Mouse (Mus musculus): Measurements from ENCODE around the gene Colgalt1. TPM values are rescaled to one million over a fixed set of nuclear protein-coding genes. Genes with fewer than 3 reads are reported as not detected.

The Colgalt1 gene
- 26.0 TPM for polyA plus RNA-seq (2014; fragmentation: Illumina TruSeq; extraction: RNeasy Lipid Tissue Mini Kit (QIAGEN cat#74804); ENCODE audit: low replicate concordance)

GRCm38 (mm10) chr8:71610822-71611651, at the start of gene Colgalt1:
Gene Colgalt1 (plus strand): TSS chr8:71610998.

DNA sequence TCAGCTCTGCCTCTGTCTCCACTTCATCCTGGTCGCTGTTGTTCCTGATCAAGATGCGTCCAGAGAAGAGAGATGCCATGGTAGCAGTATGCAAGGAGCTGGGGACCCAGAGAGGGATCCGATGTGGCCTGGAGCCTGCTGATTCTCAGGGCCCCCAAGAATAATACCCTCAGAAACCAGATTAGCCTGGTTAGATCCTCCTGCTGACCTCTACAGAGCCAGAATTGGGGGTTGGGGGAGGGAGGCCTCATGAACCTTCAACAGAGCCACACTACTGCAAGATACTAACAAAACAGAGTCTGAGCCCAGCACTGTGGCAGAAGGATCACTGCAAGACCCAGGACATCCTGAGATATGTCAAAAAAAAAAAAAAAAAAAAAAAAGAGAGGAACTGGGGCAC, 44.3 kb upstream of the Colgalt1 start, which contains the start of gene Nxnl1:
Gene Nxnl1 (minus strand): TSS at position 101 of the 400 bp plus-strand sequence.

GRCm38 (mm10) chr8:71568387-71568937, 42.3 kb upstream of the Colgalt1 start, which contains the start of gene Slc27a1:
Gene Slc27a1 (plus strand): TSS chr8:71568882.

DNA sequence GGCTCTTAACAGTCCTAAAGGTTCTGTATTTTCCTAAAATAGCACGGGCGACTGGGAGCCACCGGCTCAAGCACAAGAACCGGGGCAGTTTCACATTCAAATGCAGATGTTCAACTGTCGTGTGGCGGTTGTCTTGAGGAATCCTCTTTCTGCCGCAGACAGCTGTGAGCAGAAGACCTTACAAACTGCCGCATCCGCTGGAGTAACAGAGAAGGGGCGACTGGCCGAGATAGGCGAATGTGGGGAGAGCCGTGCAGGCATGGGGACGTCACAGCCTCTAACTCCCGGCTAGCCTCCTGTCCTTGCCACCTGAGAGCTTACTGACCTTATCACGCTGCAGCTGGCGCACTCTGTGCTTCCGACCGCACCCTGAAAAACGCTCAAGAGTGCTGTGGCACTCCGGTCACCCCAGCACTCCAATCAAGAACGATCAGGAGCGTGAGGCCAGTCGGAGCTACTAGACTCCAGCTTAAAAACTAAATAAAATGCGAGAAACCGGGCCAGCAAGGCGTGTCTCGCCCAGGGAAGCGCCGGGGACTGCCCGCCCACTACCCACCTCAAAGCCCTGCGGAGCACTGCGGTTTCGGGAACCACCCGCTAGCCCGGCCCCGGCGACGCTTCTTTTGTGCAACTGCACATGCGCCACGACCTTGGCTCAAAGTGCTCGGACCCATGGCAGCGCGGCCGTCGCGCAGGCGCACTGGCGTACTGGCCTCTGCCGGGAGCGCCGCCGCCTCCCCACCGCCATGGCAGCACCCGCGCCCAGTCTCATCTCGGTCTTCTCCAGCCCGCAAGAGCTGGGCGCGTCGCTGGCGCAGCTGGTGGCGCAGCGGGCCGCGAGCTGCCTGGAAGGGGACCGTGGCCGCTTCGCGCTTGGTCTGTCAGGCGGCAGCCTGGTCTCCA, 19.1 kb upstream of the Colgalt1 start, which contains the start of gene Pgls:
Gene Pgls (plus strand): TSS at position 706 of the 903 bp plus-strand sequence.

DNA sequence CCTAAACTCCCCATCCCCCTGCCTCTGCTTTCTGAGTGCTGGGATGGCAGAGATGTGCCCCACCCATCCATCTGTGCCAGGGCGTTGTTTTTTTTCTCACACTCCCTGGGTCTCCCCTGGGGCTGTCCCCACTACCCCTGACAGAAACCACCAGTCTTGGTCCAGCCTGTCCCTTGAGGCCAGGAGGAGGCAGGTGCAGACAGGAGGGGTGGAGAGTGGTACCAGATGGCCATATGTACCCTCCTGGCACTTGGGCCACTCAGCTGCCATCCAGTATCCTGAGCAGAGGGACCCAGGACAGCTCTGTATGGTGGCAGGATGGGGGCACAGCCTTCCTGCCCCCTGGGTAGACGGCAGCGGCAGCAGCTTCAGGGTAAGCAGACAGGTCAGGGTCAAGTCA, 13.3 kb upstream of the Colgalt1 start, which contains the start of gene Fam129c:
Gene Fam129c (plus strand): TSS at position 198 of the 400 bp plus-strand sequence.

GRCm38 (mm10) chr8:71671549-71671965, 60.8 kb downstream of the Colgalt1 start, which contains the start of gene Unc13a:
Gene Unc13a (minus strand): TSS chr8:71671757.

Other genes starting within 250 kb of the Colgalt1 start
- 0.78 TPM for gene Use1, start 244.2 kb upstream of the Colgalt1 start, polyA plus RNA-seq (2014; fragmentation: Illumina TruSeq; extraction: RNeasy Lipid Tissue Mini Kit (QIAGEN cat#74804); ENCODE audit: low replicate concordance)
- gene Ocel1, start 239.7 kb upstream of the Colgalt1 start, polyA plus RNA-seq (2014; fragmentation: Illumina TruSeq; extraction: RNeasy Lipid Tissue Mini Kit (QIAGEN cat#74804); ENCODE audit: low replicate concordance), result 1.7 TPM
- 1.4 TPM for gene Nr2f6, start 229.0 kb upstream of the Colgalt1 start, polyA plus RNA-seq (2014; fragmentation: Illumina TruSeq; extraction: RNeasy Lipid Tissue Mini Kit (QIAGEN cat#74804); ENCODE audit: low replicate concordance)
- gene Ushbp1, start 215.2 kb upstream of the Colgalt1 start, polyA plus RNA-seq (2014; fragmentation: Illumina TruSeq; extraction: RNeasy Lipid Tissue Mini Kit (QIAGEN cat#74804); ENCODE audit: low replicate concordance), result 0.63 TPM
- gene Babam1, start 214.1 kb upstream of the Colgalt1 start, polyA plus RNA-seq (2014; fragmentation: Illumina TruSeq; extraction: RNeasy Lipid Tissue Mini Kit (QIAGEN cat#74804); ENCODE audit: low replicate concordance), result 8.0 TPM
- gene Ankle1, start 205.0 kb upstream of the Colgalt1 start, polyA plus RNA-seq (2014; fragmentation: Illumina TruSeq; extraction: RNeasy Lipid Tissue Mini Kit (QIAGEN cat#74804); ENCODE audit: low replicate concordance), result 2.5 TPM
- not detected for gene Abhd8, start 147.3 kb upstream of the Colgalt1 start, polyA plus RNA-seq (2014; fragmentation: Illumina TruSeq; extraction: RNeasy Lipid Tissue Mini Kit (QIAGEN cat#74804); ENCODE audit: low replicate concordance)
- 9.5 TPM for gene Mrpl34, start 146.0 kb upstream of the Colgalt1 start, polyA plus RNA-seq (2014; fragmentation: Illumina TruSeq; extraction: RNeasy Lipid Tissue Mini Kit (QIAGEN cat#74804); ENCODE audit: low replicate concordance)
- gene Dda1, start 141.8 kb upstream of the Colgalt1 start, polyA plus RNA-seq (2014; fragmentation: Illumina TruSeq; extraction: RNeasy Lipid Tissue Mini Kit (QIAGEN cat#74804); ENCODE audit: low replicate concordance), result 2.4 TPM
- 1.2 TPM for gene Ano8, start 125.0 kb upstream of the Colgalt1 start, polyA plus RNA-seq (2014; fragmentation: Illumina TruSeq; extraction: RNeasy Lipid Tissue Mini Kit (QIAGEN cat#74804); ENCODE audit: low replicate concordance)
- gene Gtpbp3, start 122.9 kb upstream of the Colgalt1 start, polyA plus RNA-seq (2014; fragmentation: Illumina TruSeq; extraction: RNeasy Lipid Tissue Mini Kit (QIAGEN cat#74804); ENCODE audit: low replicate concordance), result 1.7 TPM
- 1.4 TPM for gene Plvap, start 99.2 kb upstream of the Colgalt1 start, polyA plus RNA-seq (2014; fragmentation: Illumina TruSeq; extraction: RNeasy Lipid Tissue Mini Kit (QIAGEN cat#74804); ENCODE audit: low replicate concordance)
- gene Ccdc194, start 85.3 kb upstream of the Colgalt1 start, polyA plus RNA-seq (2014; fragmentation: Illumina TruSeq; extraction: RNeasy Lipid Tissue Mini Kit (QIAGEN cat#74804); ENCODE audit: low replicate concordance), result not detected
- gene Bst2, start 73.5 kb upstream of the Colgalt1 start, polyA plus RNA-seq (2014; fragmentation: Illumina TruSeq; extraction: RNeasy Lipid Tissue Mini Kit (QIAGEN cat#74804); ENCODE audit: low replicate concordance), result 0.82 TPM
- gene Mvb12a, start 68.1 kb upstream of the Colgalt1 start, polyA plus RNA-seq (2014; fragmentation: Illumina TruSeq; extraction: RNeasy Lipid Tissue Mini Kit (QIAGEN cat#74804); ENCODE audit: low replicate concordance), result 2.9 TPM
- gene Tmem221, start 52.1 kb upstream of the Colgalt1 start, polyA plus RNA-seq (2014; fragmentation: Illumina TruSeq; extraction: RNeasy Lipid Tissue Mini Kit (QIAGEN cat#74804); ENCODE audit: low replicate concordance), result not detected
- not detected for gene Nxnl1, start 44.4 kb upstream of the Colgalt1 start, polyA plus RNA-seq (2014; fragmentation: Illumina TruSeq; extraction: RNeasy Lipid Tissue Mini Kit (QIAGEN cat#74804); ENCODE audit: low replicate concordance)
- 0.41 TPM for gene Slc27a1, start 42.1 kb upstream of the Colgalt1 start, polyA plus RNA-seq (2014; fragmentation: Illumina TruSeq; extraction: RNeasy Lipid Tissue Mini Kit (QIAGEN cat#74804); ENCODE audit: low replicate concordance)
- gene Pgls, start 18.8 kb upstream of the Colgalt1 start, polyA plus RNA-seq (2014; fragmentation: Illumina TruSeq; extraction: RNeasy Lipid Tissue Mini Kit (QIAGEN cat#74804); ENCODE audit: low replicate concordance), result 0.59 TPM
- 1.0 TPM for gene Fam129c, start 13.3 kb upstream of the Colgalt1 start, polyA plus RNA-seq (2014; fragmentation: Illumina TruSeq; extraction: RNeasy Lipid Tissue Mini Kit (QIAGEN cat#74804); ENCODE audit: low replicate concordance)
- gene Unc13a, start 60.8 kb downstream of the Colgalt1 start, polyA plus RNA-seq (2014; fragmentation: Illumina TruSeq; extraction: RNeasy Lipid Tissue Mini Kit (QIAGEN cat#74804); ENCODE audit: low replicate concordance), result 0.04 TPM
- not detected for gene Jak3, start 65.3 kb downstream of the Colgalt1 start, polyA plus RNA-seq (2014; fragmentation: Illumina TruSeq; extraction: RNeasy Lipid Tissue Mini Kit (QIAGEN cat#74804); ENCODE audit: low replicate concordance)
- gene Insl3, start 78.2 kb downstream of the Colgalt1 start, polyA plus RNA-seq (2014; fragmentation: Illumina TruSeq; extraction: RNeasy Lipid Tissue Mini Kit (QIAGEN cat#74804); ENCODE audit: low replicate concordance), result not detected
- 119 TPM for gene B3gnt3, start 90.8 kb downstream of the Colgalt1 start, polyA plus RNA-seq (2014; fragmentation: Illumina TruSeq; extraction: RNeasy Lipid Tissue Mini Kit (QIAGEN cat#74804); ENCODE audit: low replicate concordance)
- not detected for gene Fcho1, start 114.7 kb downstream of the Colgalt1 start, polyA plus RNA-seq (2014; fragmentation: Illumina TruSeq; extraction: RNeasy Lipid Tissue Mini Kit (QIAGEN cat#74804); ENCODE audit: low replicate concordance)

Data from small intestine, adult 10 weeks (tissue).